In genomic region chr5:139970186-139970631, GRCm38 (mm10) we compare ENCODE assay signal across 9 mouse cellular contexts.
DNase-seq lines count a peak whose midpoint lies in the region; ATAC-seq and TF ChIP-seq lines count a peak whose summit lies in the region.
"Had no signal": no experiment of that assay in that cellular context is flagged by ENCODE, and none has a peak within 500 bp of the region (broad histone marks: within the 10 kb centered on the region; RNA-seq: fewer than 3 reads in every experiment).

No protein-coding gene starts in this region.

- 67% methylated on average over 12 of the region's 12 CpGs for WGBS in midbrain, postnatal 0 days
- 66% methylated on average over 12 of the region's 12 CpGs for WGBS in midbrain, embryonic 15.5 days
- WGBS in heart, embryonic 16.5 days: 42% methylated on average over 12 of the region's 12 CpGs

- no peak overlapping the region for H3K4me3 ChIP-seq in midbrain, postnatal 0 days (ENCODE audit: low read depth, low read length)
- no peak overlapping the region for H3K4me3 ChIP-seq in midbrain, embryonic 15.5 days
- H3K4me3 ChIP-seq in heart, embryonic 16.5 days (ENCODE audit: low read length): no peak overlapping the region
- H3K4me3 ChIP-seq: myocyte had no signal

- H3K4me1 ChIP-seq in midbrain, postnatal 0 days (ENCODE audit: insufficient read depth, low read length): no peaks in the 10 kb centered on the region
- no peaks in the 10 kb centered on the region for H3K4me1 ChIP-seq in midbrain, embryonic 15.5 days
- H3K4me1 ChIP-seq in heart, embryonic 16.5 days (ENCODE audit: control insufficient read depth, insufficient read depth, low read length): no peaks in the 10 kb centered on the region

- no peak overlapping the region for H3K27ac ChIP-seq in midbrain, postnatal 0 days (ENCODE audit: low read depth, low read length)
- no peak overlapping the region for H3K27ac ChIP-seq in midbrain, embryonic 15.5 days
- no peak overlapping the region for H3K27ac ChIP-seq in heart, embryonic 16.5 days (ENCODE audit: low read length)

- no peaks in the 10 kb centered on the region for H3K27me3 ChIP-seq in midbrain, postnatal 0 days (ENCODE audit: insufficient read depth, low read length)
- no peaks in the 10 kb centered on the region; the same call in 1 of the 2 replicates for H3K27me3 ChIP-seq in midbrain, embryonic 15.5 days (replicated peaks)
- H3K27me3 ChIP-seq in heart, embryonic 16.5 days (ENCODE audit: control insufficient read depth, insufficient read depth, low read length): peaks cover 31% of the 10 kb centered on the region

- TF ChIP-seq CTCF in midbrain, postnatal 0 days (IDR thresholded peaks at IDR 0.05): peak; percentile 51

- no peak for ATAC-seq in midbrain, postnatal 0 days (ENCODE audit: low FRiP score)
- ATAC-seq in midbrain, embryonic 15.5 days (replicated peaks): no peak
- ATAC-seq in heart, embryonic 16.5 days (replicated peaks; ENCODE audit: extremely low read depth, insufficient read depth, low FRiP score): 0 out of 2 replicates have a peak, but pooled peaks have one; percentile 37
- peak; percentile 29; the same call in 1 of the 2 replicates for ATAC-seq in megakaryocyte-erythroid progenitor cell, adult 5-6 weeks (replicated peaks; ENCODE audit: low FRiP score, low TSS enrichment, poor library complexity, severe bottlenecking)

- no peak overlapping the region for H3K9ac ChIP-seq in midbrain, postnatal 0 days (replicated peaks; ENCODE audit: low read length, poor library complexity, severe bottlenecking)
- no peak overlapping the region for H3K9ac ChIP-seq in midbrain, embryonic 15.5 days
- H3K9ac ChIP-seq in heart, embryonic 16.5 days (ENCODE audit: low read length): no peak overlapping the region

- H3K9me3 ChIP-seq in midbrain, postnatal 0 days (ENCODE audit: low read length): no peaks in the 10 kb centered on the region
- no peaks in the 10 kb centered on the region for H3K9me3 ChIP-seq in midbrain, embryonic 15.5 days
- H3K9me3 ChIP-seq in heart, embryonic 16.5 days (replicated peaks; ENCODE audit: control insufficient read depth, low read length): no peaks in the 10 kb centered on the region

- 0 out of 2 replicates have a peak, but pooled peaks cover 4% of the 10 kb centered on the region for H3K36me3 ChIP-seq in midbrain, postnatal 0 days (ENCODE audit: insufficient read depth, low read length)
- no peaks in the 10 kb centered on the region for H3K36me3 ChIP-seq in midbrain, embryonic 15.5 days (replicated peaks)
- no peaks in the 10 kb centered on the region for H3K36me3 ChIP-seq in heart, embryonic 16.5 days (ENCODE audit: control insufficient read depth, insufficient read depth)

- DNase-seq in embryo, embryonic 11 days: peak; percentile 38
- no peak for DNase-seq in embryo, embryonic 9.5 days (ENCODE audit: extremely low spot score)
- no peak for DNase-seq in midbrain, postnatal 0 days (ENCODE audit: low spot score)
- DNase-seq in adrenal gland, adult 2 months: peak; percentile 86
- no peak for DNase-seq in layer of hippocampus, adult 8-10 months (ENCODE audit: low spot score in 2 of 2)

- no peak overlapping the region for H3K4me2 ChIP-seq in midbrain, postnatal 0 days (ENCODE audit: low read depth, low read length, poor library complexity, severe bottlenecking)
- no peak overlapping the region for H3K4me2 ChIP-seq in midbrain, embryonic 15.5 days
- H3K4me2 ChIP-seq in heart, embryonic 16.5 days (ENCODE audit: low read depth, low read length): no peak overlapping the region

Comparison
In these comparisons a context has a peak if more than half of its experiments do, and no peak if none do; other contexts are left out.
1. DNase-seq: peak in embryo, embryonic 11 days (single experiment) and adrenal gland, adult 2 months (single experiment); none in embryo, embryonic 9.5 days (single experiment), midbrain, postnatal 0 days (single experiment) and layer of hippocampus, adult 8-10 months (0 of 2).
2. ATAC-seq: peak in heart, embryonic 16.5 days (single experiment) and megakaryocyte-erythroid progenitor cell, adult 5-6 weeks (single experiment); none in midbrain, postnatal 0 days (single experiment) and midbrain, embryonic 15.5 days (single experiment).